Mouse (Mus musculus): ENCODE measurements at regions not wholly inside any gene's neighbourhood (a gene's known extent, or its start where the extent isn't known, plus 50 kb on each side); places are given as distances from the start of the nearest gene placed in this dataset.

- TF ChIP-seq FLI1 (IDR thresholded peaks at IDR 0.05; ENCODE audit: low read length) (no peak), GATA1 (IDR thresholded peaks at IDR 0.05; ENCODE audit: borderline replicate concordance, low read length) (no peak)
Observed at GRCm38 (mm10) chr4:8987544-8988344, 748.9 kb upstream of the Car8 start.

All from megakaryocyte, embryonic 14.5 days (primary cell).